Mouse (Mus musculus): ENCODE results near the gene Lrrc43. TPM values are rescaled to one million over a fixed set of nuclear protein-coding genes. Genes with fewer than 3 reads are reported as not detected.

The Lrrc43 gene
- total RNA-seq, 2 experiments from 2014 or later = 1.3 to 1.7 TPM

DNA sequence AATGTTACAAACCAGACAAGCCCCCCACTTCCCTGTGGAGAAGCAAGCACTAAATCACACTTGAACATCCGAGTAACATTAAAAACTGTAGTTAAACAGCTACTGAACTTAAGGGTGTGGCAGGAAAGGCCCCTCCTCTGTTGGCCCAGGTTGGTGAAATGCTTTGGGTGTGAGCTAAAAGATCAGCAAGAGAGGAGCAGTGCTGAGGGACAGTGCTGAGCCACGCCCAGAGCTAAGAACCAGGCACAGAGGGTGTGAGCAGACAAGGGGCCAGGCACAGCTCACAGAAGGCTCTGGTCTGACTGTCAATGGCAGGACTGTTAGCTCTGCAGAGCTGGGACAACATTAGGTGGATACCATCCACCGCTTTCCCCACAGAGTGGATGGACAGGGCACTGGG, 23.0 kb downstream of the Lrrc43 start:
- intact Hi-C loops (cut with DNase I) = no loop called here
- no peak for DNase-seq

DNA sequence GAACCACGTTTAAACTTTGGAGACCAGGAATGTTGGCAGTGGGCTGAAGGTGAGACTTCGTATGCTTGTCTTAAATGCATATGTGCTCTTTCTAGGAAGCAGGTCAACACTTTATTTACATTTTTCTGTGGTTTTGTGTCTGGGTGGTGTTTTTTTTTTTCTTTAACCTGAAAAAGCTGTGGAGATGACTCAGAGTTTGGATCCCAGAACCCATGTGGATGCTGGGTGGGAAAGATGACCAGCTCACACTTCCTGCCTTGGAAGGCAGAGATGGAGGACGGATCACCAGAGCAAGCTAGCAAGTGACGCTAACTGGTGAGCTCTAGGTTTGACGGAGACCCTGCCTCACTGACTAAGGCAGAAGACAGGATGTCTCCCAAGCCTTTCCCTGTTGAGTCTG, 25.8 kb downstream of the Lrrc43 start:
- intact Hi-C loops (cut with DNase I) = no loop called here
- DNase-seq = no peak

DNA sequence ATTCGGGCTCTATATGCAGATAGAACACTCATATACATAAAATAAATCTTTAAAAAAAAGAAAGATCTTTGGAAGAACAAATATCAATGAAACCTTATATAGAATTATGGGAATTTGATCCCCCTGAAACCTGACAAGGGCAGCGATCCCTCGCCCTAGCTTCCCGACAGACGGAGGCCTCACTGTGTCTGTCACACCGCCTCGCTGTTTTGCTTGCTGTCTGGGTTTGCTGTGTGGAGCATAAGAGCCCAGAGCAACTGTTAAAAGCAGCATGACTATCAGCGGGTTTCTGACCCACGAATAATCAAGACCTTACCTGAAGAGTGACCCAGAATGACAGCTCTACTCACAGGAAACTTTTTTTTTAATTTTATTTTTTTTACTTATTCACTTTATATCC, 31.6 kb downstream of the Lrrc43 start:
- no peak for DNase-seq
- intact Hi-C loops (cut with DNase I) = no loop called here

DNA sequence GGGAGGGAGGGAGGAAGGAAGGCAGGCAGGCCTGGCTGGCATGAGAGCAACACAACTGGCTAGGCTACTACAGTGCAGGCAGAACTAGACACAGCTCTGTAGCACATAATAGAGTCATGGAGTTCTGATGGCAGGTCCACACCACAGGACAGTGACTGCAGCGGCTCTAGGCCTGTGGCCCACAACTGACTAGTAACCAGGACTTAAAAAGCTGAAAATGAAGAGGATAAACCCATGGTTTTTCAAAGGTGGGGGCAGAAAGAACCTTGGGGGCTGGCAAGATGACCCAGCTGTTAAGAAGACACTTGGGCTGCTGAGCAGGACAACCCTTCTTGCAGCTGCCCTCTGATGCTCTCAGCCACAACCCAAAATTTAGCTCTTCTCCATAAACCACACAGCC, 32.5 kb downstream of the Lrrc43 start:
- intact Hi-C loops (cut with DNase I) = no loop called here

DNA sequence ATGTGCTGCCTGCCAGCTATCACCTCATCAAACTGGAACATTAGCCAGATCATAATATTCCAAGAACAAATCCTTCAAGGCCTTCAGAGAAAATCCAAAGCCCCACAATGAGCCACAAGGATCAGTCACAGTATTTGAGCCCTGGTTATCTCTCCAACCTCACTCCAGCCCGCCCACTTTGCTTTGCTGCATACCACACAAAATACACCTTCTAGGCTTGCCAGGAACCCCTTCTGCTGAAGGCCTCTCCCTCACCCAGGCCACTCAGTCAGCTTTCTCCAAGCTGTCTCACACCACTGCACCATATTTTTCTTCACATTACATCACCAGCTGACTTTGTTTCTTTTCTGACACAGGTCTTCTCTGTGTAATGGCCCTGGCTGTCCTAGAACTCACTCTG, 33.1 kb downstream of the Lrrc43 start:
- no peak for DNase-seq

More for the DNA sequence above, 32.5 kb downstream of the Lrrc43 start:
- no peak for DNase-seq

DNA sequence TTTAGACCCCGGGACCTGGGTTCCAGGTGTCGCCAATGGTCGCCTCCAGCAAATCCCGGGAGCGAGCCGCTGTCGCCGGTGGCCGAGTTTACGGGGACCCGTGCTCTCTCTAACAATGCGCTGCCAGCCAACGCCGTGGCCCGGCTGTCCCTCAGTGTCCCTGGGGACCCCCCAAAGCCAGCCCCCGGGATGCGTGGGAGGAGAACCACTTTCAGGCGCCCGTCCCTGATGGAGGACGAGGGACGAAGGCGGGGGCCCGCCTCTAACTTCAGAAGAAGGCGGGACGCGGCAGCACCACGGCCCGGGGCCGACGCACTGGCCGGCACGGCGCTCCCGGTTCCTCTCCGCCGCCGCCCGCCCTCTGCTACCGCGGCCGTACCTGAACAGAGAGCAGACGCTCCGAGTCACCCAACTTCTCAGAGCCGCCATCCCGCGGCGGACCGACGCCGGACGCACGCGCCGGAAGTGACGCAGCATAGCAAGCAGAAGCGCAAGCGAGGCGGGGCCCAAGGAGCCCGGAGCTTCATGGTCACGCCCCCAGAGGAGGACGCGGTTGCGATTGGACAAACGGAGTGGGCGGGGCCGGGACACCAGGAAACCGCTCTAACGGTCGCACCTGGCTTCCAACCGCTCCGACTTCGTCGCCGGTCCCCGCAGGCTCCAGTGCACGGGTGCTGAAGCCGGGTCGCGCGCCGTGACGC, 34.7 kb downstream of the Lrrc43 start, which contains the start of gene Diablo:
Gene Diablo (minus strand): TSS at position 485 of the 701 bp plus-strand sequence.
- DNase-seq = peak; percentile 98

More for the DNA sequence above, 33.1 kb downstream of the Lrrc43 start:
- intact Hi-C loops (cut with DNase I) = no loop called here

DNA sequence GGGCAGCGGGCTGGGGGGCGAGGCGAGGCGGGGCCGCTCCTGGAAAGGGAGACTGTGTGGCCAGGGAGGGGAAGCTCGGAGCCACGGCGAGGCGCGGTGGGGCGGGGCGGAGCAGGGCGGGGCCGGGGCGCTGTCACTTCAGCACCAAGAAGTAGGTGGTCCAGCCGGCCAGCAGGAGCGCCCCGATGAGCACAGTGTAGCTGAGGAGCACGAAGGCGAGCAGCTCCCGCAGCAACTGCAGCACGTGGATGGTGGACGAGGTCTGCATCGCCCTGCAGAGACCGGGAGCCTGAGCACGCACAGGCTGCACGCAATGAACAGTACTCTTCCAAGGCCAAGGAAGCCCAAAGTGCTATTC, 35.3 kb downstream of the Lrrc43 start:
- intact Hi-C loops (cut with DNase I) = no loop called here
- DNase-seq = no peak

More for the DNA sequence above, 34.7 kb downstream of the Lrrc43 start, which contains the start of gene Diablo:
- intact Hi-C loops (cut with DNase I) = no loop called here

DNA sequence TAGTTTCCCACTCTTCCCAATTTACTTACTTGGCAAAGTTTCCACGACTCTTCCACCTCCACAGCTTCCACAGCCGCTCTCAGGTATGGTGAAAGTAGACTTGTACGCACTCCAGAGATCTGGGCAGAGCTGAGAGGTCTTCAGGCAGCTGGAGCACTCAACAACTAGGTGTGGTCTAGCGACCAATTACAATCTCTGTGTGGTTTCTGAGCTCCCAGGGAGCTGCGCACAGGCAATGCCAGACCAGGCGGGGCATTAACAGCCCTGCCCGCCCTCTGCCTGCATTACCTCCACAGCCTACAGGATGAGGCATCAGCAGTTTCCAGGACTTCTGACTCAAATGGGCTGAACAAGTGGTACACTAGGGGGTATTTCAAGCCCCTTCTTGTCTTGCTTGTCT, 36.2 kb downstream of the Lrrc43 start, which contains the start of gene Gm49027:
Gene Gm49027 (minus strand): TSS at position 208 of the 400 bp plus-strand sequence.
- no peak for DNase-seq
- intact Hi-C loops (cut with DNase I) = no loop called here

DNA sequence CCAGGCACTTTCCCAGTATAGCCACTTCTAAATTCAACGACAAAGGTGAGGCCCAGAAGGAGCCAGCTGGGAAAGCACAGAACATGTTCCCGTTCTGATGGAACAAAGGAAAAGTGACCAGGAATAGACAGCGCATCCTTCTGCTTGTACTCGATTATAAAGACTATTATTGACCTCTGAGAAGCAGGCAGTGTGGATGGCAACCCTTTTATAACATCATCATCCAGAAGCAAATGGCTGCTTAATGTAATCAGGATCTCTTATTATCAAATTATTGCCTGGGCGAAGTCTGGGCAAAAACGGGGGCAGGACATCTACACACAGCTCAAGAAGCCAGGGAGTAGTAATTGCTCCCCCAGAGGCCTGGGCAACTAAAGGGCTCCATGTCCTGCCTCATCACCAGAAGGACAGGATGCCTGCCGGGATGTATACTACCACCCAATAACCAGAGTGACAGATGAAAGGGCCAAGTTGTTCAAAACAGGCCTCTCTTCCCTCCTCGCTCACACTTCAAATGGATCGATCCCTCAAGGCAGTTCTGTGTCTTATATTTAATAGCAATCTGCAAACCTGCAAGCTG, 36.9 kb downstream of the Lrrc43 start:
- no peak for DNase-seq
- intact Hi-C loops (cut with DNase I) = no loop called here

DNA sequence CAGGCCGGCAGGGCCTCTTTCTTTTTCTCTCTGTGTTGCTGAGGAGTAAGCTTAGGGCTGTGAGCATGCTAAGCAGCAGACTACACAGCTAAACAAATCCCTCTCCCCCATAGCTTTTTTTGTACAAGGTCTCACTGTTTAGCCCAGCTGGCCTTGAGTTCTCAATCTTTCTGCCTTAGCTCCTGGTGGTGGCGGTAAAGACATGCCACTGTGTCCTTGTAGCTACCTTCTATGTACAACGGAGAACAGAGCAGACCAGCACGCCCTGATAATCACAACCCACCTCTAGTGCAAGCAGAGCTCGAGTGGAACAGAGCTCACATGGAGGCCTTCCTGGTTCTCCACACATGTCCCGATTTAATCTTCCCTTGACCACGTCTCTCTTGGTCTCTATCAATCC, 39.5 kb downstream of the Lrrc43 start:
- DNase-seq = no peak
- intact Hi-C loops (cut with DNase I) = no loop called here

DNA sequence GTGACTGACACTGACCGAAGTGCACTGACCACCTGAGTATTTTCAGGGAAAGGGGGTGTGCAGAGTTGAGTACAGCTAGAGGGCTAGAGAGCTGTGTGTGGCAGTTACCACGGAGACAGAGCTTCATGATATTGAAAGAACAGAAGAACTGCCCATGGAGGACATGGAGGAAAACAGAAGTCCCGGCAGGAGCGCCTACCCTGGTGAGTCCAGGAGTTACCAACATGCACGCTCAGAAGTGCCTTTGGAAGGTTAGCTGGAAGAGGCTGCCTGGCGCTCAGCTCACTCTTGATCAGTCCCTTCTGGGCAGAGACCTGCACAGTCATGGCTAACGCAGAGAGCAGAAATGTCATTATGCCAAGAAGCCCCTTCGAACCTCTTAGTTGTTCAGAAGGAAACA, 41.0 kb downstream of the Lrrc43 start:
- no peak for DNase-seq
- intact Hi-C loops (cut with DNase I) = no loop called here

DNA sequence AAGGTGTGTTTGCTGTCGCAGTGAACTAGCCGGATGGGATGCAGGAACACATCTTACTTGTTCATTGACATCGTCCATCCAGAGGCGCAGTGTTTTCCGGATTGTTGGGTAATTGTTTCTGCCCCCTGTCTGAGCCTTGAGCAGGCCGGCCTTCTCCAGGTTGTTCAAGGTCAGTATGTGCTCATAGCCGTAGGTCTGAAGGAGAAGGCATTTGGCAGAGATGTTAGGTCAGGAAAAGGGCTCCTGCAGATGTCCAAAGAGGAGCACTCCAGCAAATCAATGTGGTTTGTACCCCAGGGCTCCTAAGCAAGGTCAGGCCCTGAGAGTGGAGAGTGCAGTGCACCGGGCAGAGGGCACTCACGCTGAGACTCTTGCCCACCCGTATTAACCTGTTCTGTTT, 44.7 kb downstream of the Lrrc43 start:
- DNase-seq = no peak
- intact Hi-C loops (cut with DNase I) = no loop called here

DNA sequence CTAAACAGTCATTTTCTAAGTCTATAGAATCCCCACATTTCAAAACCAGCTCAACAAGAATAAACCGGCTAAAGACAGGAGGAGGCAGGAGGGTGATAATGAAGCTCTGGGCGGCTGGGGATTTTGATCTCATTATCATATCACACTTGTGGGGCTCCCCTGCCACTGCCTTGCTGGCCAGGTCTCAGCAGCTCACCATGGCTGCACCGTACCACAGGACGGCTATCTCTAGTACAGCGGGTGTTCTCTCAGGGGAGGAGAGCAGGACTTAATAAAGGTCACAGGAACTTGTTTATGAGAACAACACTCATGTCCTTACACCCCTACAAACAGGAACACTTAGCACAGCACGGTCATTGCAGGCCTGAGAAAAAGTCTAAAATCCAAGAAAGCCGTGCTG, 66.6 kb downstream of the Lrrc43 start:
- no peak for DNase-seq
- intact Hi-C loops (cut with DNase I) = no loop called here

DNA sequence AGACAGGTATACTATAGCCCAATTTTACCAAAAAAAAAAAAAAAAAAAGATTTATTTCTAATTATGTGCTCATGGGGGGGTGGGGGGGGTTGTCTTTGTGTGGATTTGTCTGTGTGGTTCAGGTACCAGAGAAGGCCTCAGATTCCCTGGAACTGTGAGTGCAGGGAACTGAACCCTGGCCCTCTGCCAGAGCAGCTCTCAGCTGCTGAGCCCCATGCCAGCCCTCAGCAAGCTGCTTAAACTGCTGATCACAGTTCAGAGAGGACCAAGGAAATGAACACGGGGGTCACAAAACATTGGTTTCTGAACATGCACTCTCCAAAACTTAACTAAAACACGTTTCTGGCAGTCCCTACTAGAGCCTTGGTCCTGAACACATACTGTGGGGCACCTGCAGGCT, 67.3 kb downstream of the Lrrc43 start:
- DNase-seq = peak; percentile 84
- intact Hi-C loops (cut with DNase I) = no loop called here

Small RNAs within 50 kb of the gene (microRNA-seq; reads per million reads assigned to microRNA genes)
- gene Mir7647 = 2.1 reads per million

Other genes starting within 250 kb of the Lrrc43 start
- gene Wdr66, start 237.2 kb upstream of the Lrrc43 start, total RNA-seq (2021) = 1 to 10 TPM; 5.6 to 6.1 TPM
- 10 to 100 TPM; 95.1 to 98.4 TPM for gene Bcl7a, start 145.5 kb upstream of the Lrrc43 start, total RNA-seq (2021)
- 10 to 100 TPM; 29.9 to 30.0 TPM for gene Mlxip, start 94.5 kb upstream of the Lrrc43 start, total RNA-seq (2021)
- gene Il31, start 184 bp downstream of the Lrrc43 start, total RNA-seq (2021) = not detected
- 1 to 10 TPM; 1.5 to 2.4 TPM for gene B3gnt4, start 21.2 kb downstream of the Lrrc43 start, total RNA-seq (2021)
- 10 to 100 TPM; 42.1 to 47.8 TPM for gene Diablo, start 34.9 kb downstream of the Lrrc43 start, total RNA-seq (2021)
- gene Gm49027, start 36.2 kb downstream of the Lrrc43 start, total RNA-seq (2021) = 1 to 10 TPM; 6.4 to 8.3 TPM
- 10 to 100 TPM; 71.2 to 83.2 TPM for gene Vps33a, start 83.7 kb downstream of the Lrrc43 start, total RNA-seq (2021)
- 100 to 1,000 TPM; 154 to 158 TPM for gene Clip1, start 195.3 kb downstream of the Lrrc43 start, total RNA-seq (2021)
- 10 to 100 TPM; 66.3 to 70.9 TPM for gene Zcchc8, start 231.8 kb downstream of the Lrrc43 start, total RNA-seq (2021)